Mouse (Mus musculus) midbrain, embryonic 14.5 days (tissue): Measurements from ENCODE around the gene Igf1r. TPM values are rescaled to one million over a fixed set of nuclear protein-coding genes. Genes with fewer than 3 reads are reported as not detected.

Experiments
- ATAC-seq: fragments of 200-750 bp; cut with Nextera tagmentation; 2 replicates; pipeline ENCODE4 v1.8.0; 2017; ENCODE audit warnings: moderate number of reproducible peaks, moderate library complexity; ENCODE audit not compliant: low FRiP score, low TSS enrichment
- DNase-seq: peaks from one replicate; pipeline ENCODE4 v3.0.0-alpha.2; 2015
- H3K27ac ChIP-seq: fragments of 300-500 bp; sonication (generic); replicated peaks from 2 replicates; pipeline ENCODE4 v1.5.1; 2014; ENCODE audit warnings: mild to moderate bottlenecking, low read depth, low read length, moderate library complexity
- H3K27me3 ChIP-seq: fragments of 300-500 bp; sonication (generic); 2 replicates; pipeline ENCODE4 v1.6.1; 2014; ENCODE audit warnings: low read length, control low read depth, mixed read lengths; ENCODE audit not compliant: control insufficient read depth, insufficient read depth
- H3K36me3 ChIP-seq: fragments of 300-500 bp; sonication (generic); 2 replicates; pipeline ENCODE4 v1.6.1; 2014; ENCODE audit warnings: low read length, control low read depth; ENCODE audit not compliant: control insufficient read depth, insufficient read depth
- H3K4me1 ChIP-seq: fragments of 300-500 bp; sonication (generic); 2 replicates; pipeline ENCODE4 v1.6.1; 2014; ENCODE audit warnings: mild to moderate bottlenecking, antibody characterized with exemption, low read length, control low read depth; ENCODE audit not compliant: control insufficient read depth, insufficient read depth
- H3K4me2 ChIP-seq: fragments of 300-500 bp; sonication (generic); 2 replicates; pipeline ENCODE4 v1.6.1; 2014; ENCODE audit warnings: mild to moderate bottlenecking, low read length, moderate library complexity
- H3K4me3 ChIP-seq: fragments of 300-500 bp; sonication (generic); replicated peaks from 2 replicates; pipeline ENCODE4 v1.5.1; 2014; ENCODE audit warnings: low read depth, low read length
- H3K9ac ChIP-seq: fragments of 300-500 bp; sonication (generic); replicated peaks from 2 replicates; pipeline ENCODE4 v1.6.1; 2014; ENCODE audit warnings: mild to moderate bottlenecking, low read length, moderate library complexity
- H3K9me3 ChIP-seq: fragments of 300-500 bp; sonication (generic); 2 replicates; pipeline ENCODE4 v1.6.1; 2016; ENCODE audit warnings: low read length, control low read depth, mixed read lengths; ENCODE audit not compliant: control insufficient read depth
- WGBS: fragments of 180-500 bp; shearing (Covaris S2); extraction: QIAGEN DNeasy Blood & Tissue Kit; methylation state at CpG from one replicate; pipeline ENCODE4 v1.1.7; 2014; 5-methylcytosine and 5-hydroxymethylcytosine counted together
- polyA plus RNA-seq: library from polyadenylated mRNA; unstranded; fragments of >200 nt; fragmentation: Nextera tagmentation; extraction: Ambion mirVana; gene quantifications from 2 replicates; pipeline ENCODE4 v1.2.1, GENCODE M21; 2014

The Igf1r gene
- polyA plus RNA-seq, 1 experiment from 2014 or later = 25.8 TPM

- Histone ChIP-seq H3K36me3 (0 out of 2 replicates have a peak, but pooled peaks cover 3% of the 10 kb centered on the region), H3K4me3 (no peak overlapping the region), H3K9me3 (no peaks in the 10 kb centered on the region), H3K4me1 (peaks cover 10% of the 10 kb centered on the region), H3K4me2 (no peak overlapping the region), H3K9ac (no peak overlapping the region), H3K27me3 (no peaks in the 10 kb centered on the region), H3K27ac (no peak overlapping the region)
- no peak for DNase-seq
- WGBS = 53% methylated on average over 13 of the region's 13 CpGs
- ATAC-seq = no peak
These were observed 207.6 kb downstream of the Igf1r start for GRCm38 (mm10) chr7:68160094-68160791.

- no peak overlapping the region for H3K9ac ChIP-seq
- 91% methylated on average over 3 of the region's 3 CpGs for WGBS
- H3K36me3 ChIP-seq = peaks cover 6% of the 10 kb centered on the region; the same call in 1 of the 2 replicates
- H3K4me1 ChIP-seq = peaks cover 8% of the 10 kb centered on the region
- no peaks in the 10 kb centered on the region for H3K27me3 ChIP-seq
- H3K4me3 ChIP-seq = no peak overlapping the region
- no peak overlapping the region for H3K4me2 ChIP-seq
- H3K27ac ChIP-seq = no peak overlapping the region
- ATAC-seq (no peak), DNase-seq (no peak)
- no peaks in the 10 kb centered on the region for H3K9me3 ChIP-seq
These were observed 211.4 kb downstream of the Igf1r start for GRCm38 (mm10) chr7:68164074-68164473.

GRCm38 (mm10) chr7:68172776-68173175, 220.1 kb downstream of the Igf1r start:
- no peak overlapping the region; the same call in 1 of the 2 replicates for H3K27ac ChIP-seq
- no peak overlapping the region for H3K4me3 ChIP-seq
- no peaks in the 10 kb centered on the region for H3K9me3 ChIP-seq
- 80% methylated on average over 7 of the region's 7 CpGs for WGBS
- no peak for DNase-seq
- ATAC-seq = no peak
- peaks cover 17% of the 10 kb centered on the region for H3K36me3 ChIP-seq
- H3K27me3 ChIP-seq = no peaks in the 10 kb centered on the region
- H3K4me2 ChIP-seq = no peak overlapping the region
- no peak overlapping the region for H3K9ac ChIP-seq
- no peaks in the 10 kb centered on the region for H3K4me1 ChIP-seq

GRCm38 (mm10) chr7:68179672-68180071, 227.0 kb downstream of the Igf1r start:
- no peaks in the 10 kb centered on the region for H3K9me3 ChIP-seq
- WGBS = 94% methylated on average over 1 of the region's 1 CpGs
- no peak overlapping the region for H3K4me2 ChIP-seq
- no peak overlapping the region for H3K27ac ChIP-seq
- DNase-seq (no peak), ATAC-seq (no peak)
- H3K4me3 ChIP-seq = no peak overlapping the region
- no peak overlapping the region for H3K9ac ChIP-seq
- H3K4me1 ChIP-seq = peaks cover 11% of the 10 kb centered on the region; the same call in 1 of the 2 replicates
- H3K27me3 ChIP-seq = no peaks in the 10 kb centered on the region
- H3K36me3 ChIP-seq = peaks cover 15% of the 10 kb centered on the region

- H3K27ac ChIP-seq = no peak overlapping the region
- 45% methylated on average over 1 of the region's 1 CpGs for WGBS
- H3K9me3 ChIP-seq = no peaks in the 10 kb centered on the region
- DNase-seq (no peak), ATAC-seq (no peak)
- no peak overlapping the region for H3K4me2 ChIP-seq
- H3K36me3 ChIP-seq = peaks cover 21% of the 10 kb centered on the region
- no peak overlapping the region for H3K9ac ChIP-seq
- H3K4me3 ChIP-seq = no peak overlapping the region
- peaks cover 11% of the 10 kb centered on the region; the same call in 1 of the 2 replicates for H3K4me1 ChIP-seq
- no peaks in the 10 kb centered on the region for H3K27me3 ChIP-seq
These were observed 228.5 kb downstream of the Igf1r start for GRCm38 (mm10) chr7:68181104-68181503.

- Histone ChIP-seq H3K4me3 (no peak overlapping the region), H3K9me3 (no peaks in the 10 kb centered on the region), H3K4me2 (no peak overlapping the region), H3K27ac (peak overlapping the region; percentile 63; the same call in 1 of the 2 replicates), H3K4me1 (peaks cover 11% of the 10 kb centered on the region; the same call in 1 of the 2 replicates), H3K27me3 (no peaks in the 10 kb centered on the region), H3K9ac (no peak overlapping the region), H3K36me3 (peaks cover 27% of the 10 kb centered on the region)
- WGBS = 85% methylated on average over 7 of the region's 7 CpGs
- DNase-seq = no peak
- ATAC-seq = no peak
These were observed 229.4 kb downstream of the Igf1r start for GRCm38 (mm10) chr7:68182025-68182424.

- 34% methylated on average over 6 of the region's 6 CpGs for WGBS
- ATAC-seq (no peak), DNase-seq (peak; percentile 60)
- H3K36me3 ChIP-seq = peaks cover 33% of the 10 kb centered on the region
- no peaks in the 10 kb centered on the region for H3K9me3 ChIP-seq
- peak overlapping the region; percentile 63 for H3K27ac ChIP-seq
- H3K27me3 ChIP-seq = no peaks in the 10 kb centered on the region
- no peak overlapping the region for H3K4me2 ChIP-seq
- H3K4me1 ChIP-seq = peaks cover 11% of the 10 kb centered on the region; the same call in 1 of the 2 replicates
- H3K9ac ChIP-seq = no peak overlapping the region
- no peak overlapping the region for H3K4me3 ChIP-seq
These were observed 230.1 kb downstream of the Igf1r start for GRCm38 (mm10) chr7:68182773-68183172.

- ATAC-seq (no peak), DNase-seq (peak; percentile 11)
- H3K4me1 ChIP-seq = peaks cover 11% of the 10 kb centered on the region; the same call in 1 of the 2 replicates
- WGBS = 65% methylated on average over 10 of the region's 10 CpGs
- H3K27me3 ChIP-seq = no peaks in the 10 kb centered on the region
- H3K36me3 ChIP-seq = peaks cover 38% of the 10 kb centered on the region
- H3K9me3 ChIP-seq = no peaks in the 10 kb centered on the region
- H3K4me2 ChIP-seq = no peak overlapping the region
- peak overlapping the region; percentile 63 for H3K27ac ChIP-seq
- H3K9ac ChIP-seq = no peak overlapping the region
- no peak overlapping the region for H3K4me3 ChIP-seq
These were observed 230.8 kb downstream of the Igf1r start for GRCm38 (mm10) chr7:68183421-68183820.

GRCm38 (mm10) chr7:68189211-68189610, 236.6 kb downstream of the Igf1r start:
- H3K27ac ChIP-seq = no peak overlapping the region
- DNase-seq = no peak
- no peaks in the 10 kb centered on the region for H3K9me3 ChIP-seq
- no peak overlapping the region for H3K9ac ChIP-seq
- no peak overlapping the region for H3K4me3 ChIP-seq
- H3K27me3 ChIP-seq = no peaks in the 10 kb centered on the region
- no peaks in the 10 kb centered on the region for H3K4me1 ChIP-seq
- no peak overlapping the region for H3K4me2 ChIP-seq
- 90% methylated on average over 6 of the region's 6 CpGs for WGBS
- peaks cover 82% of the 10 kb centered on the region for H3K36me3 ChIP-seq
- no peak for ATAC-seq
